Mouse (Mus musculus) hindbrain, embryonic 13.5 days (tissue): ENCODE measurements around the gene Stx12. TPM values are rescaled to one million over a fixed set of nuclear protein-coding genes. Genes with fewer than 3 reads are reported as not detected.

Experiments used
- ATAC-seq: fragments of 200-750 bp; cut with Nextera tagmentation; 2 replicates; pipeline ENCODE4 v1.8.0; 2017; ENCODE audit warnings: moderate TSS enrichment; ENCODE audit not compliant: low FRiP score
- H3K27ac ChIP-seq: fragments of 300-500 bp; sonication (generic); 2 replicates; pipeline ENCODE4 v1.5.1; 2015; ENCODE audit warnings: inconsistent platforms, mild to moderate bottlenecking, moderate library complexity
- H3K27me3 ChIP-seq: fragments of 300-500 bp; sonication (generic); 2 replicates; pipeline ENCODE4 v1.6.1; 2015; ENCODE audit warnings: mild to moderate bottlenecking, inconsistent platforms
- H3K36me3 ChIP-seq: fragments of 300-500 bp; sonication (generic); 2 replicates; pipeline ENCODE4 v1.6.1; 2015; ENCODE audit warnings: mild to moderate bottlenecking, inconsistent platforms
- H3K4me1 ChIP-seq: fragments of 300-500 bp; sonication (generic); replicated peaks from 2 replicates; pipeline ENCODE4 v1.6.1; 2015; ENCODE audit warnings: inconsistent platforms
- H3K4me2 ChIP-seq: fragments of 300-500 bp; sonication (generic); 2 replicates; pipeline ENCODE4 v1.6.1; 2015; ENCODE audit warnings: inconsistent platforms, mild to moderate bottlenecking, moderate library complexity
- H3K4me3 ChIP-seq: fragments of 300-500 bp; sonication (generic); 2 replicates; pipeline ENCODE4 v1.5.1; 2015; ENCODE audit warnings: mild to moderate bottlenecking, inconsistent platforms
- H3K9ac ChIP-seq: fragments of 300-500 bp; sonication (generic); 2 replicates; pipeline ENCODE4 v1.6.1; 2015; ENCODE audit warnings: mild to moderate bottlenecking, inconsistent platforms
- H3K9me3 ChIP-seq: fragments of 300-500 bp; sonication (generic); 2 replicates; pipeline ENCODE4 v1.6.1; 2016; ENCODE audit warnings: inconsistent platforms
- WGBS: fragments of 180-500 bp; shearing (Covaris S2); methylation state at CpG from one replicate; pipeline ENCODE4 v1.1.7; 2015; 5-methylcytosine and 5-hydroxymethylcytosine counted together
- polyA plus RNA-seq: library from polyadenylated mRNA; unstranded; fragments of >200 nt; fragmentation: Nextera tagmentation; extraction: Ambion mirVana; gene quantifications from 2 replicates; pipeline ENCODE4 v1.2.1, GENCODE M21; 2015

Stx12 gene
- polyA plus RNA-seq, 1 experiment from 2014 or later, result 141 TPM

GRCm38 (mm10) chr4:132805146-132805545, 79.2 kb downstream of the Stx12 start:
- no peaks in the 10 kb centered on the region for H3K9me3 ChIP-seq
- H3K9ac ChIP-seq, result no peak overlapping the region
- no peaks in the 10 kb centered on the region for H3K4me1 ChIP-seq
- WGBS, result 88% methylated on average over 5 of the region's 5 CpGs
- H3K27me3 ChIP-seq, result no peaks in the 10 kb centered on the region
- no peak overlapping the region for H3K27ac ChIP-seq
- no peak overlapping the region for H3K4me3 ChIP-seq
- H3K36me3 ChIP-seq, result no peaks in the 10 kb centered on the region
- no peak for ATAC-seq
- no peak overlapping the region for H3K4me2 ChIP-seq

- Histone ChIP-seq H3K9me3 (no peaks in the 10 kb centered on the region), H3K4me3 (no peak overlapping the region), H3K4me2 (no peak overlapping the region), H3K9ac (no peak overlapping the region), H3K36me3 (no peaks in the 10 kb centered on the region), H3K27me3 (no peaks in the 10 kb centered on the region), H3K27ac (no peak overlapping the region), H3K4me1 (no peaks in the 10 kb centered on the region)
- no peak for ATAC-seq
- 95% methylated on average over 6 of the region's 6 CpGs for WGBS
These were observed 80.0 kb downstream of the Stx12 start for GRCm38 (mm10) chr4:132804331-132804730.

DNA sequence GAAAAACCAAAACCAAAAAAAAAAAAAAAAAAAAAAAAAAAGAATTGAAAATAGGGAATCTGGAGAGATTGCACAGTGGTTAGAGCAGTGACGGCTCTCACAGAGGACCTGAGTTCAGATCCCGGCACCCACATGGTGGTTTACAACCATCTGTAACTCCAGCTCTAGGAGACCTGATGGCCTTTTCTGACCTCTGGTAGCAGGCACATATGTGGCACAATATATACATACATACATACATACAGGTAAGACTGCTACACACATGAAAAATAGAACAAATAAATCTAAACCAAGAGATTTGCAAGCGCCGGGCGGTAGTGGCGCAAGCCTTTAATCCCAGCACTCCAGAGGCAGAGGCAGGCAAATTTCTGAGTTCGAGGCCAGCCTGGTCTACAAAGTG, 80.4 kb downstream of the Stx12 start:
- WGBS, result 99% methylated on average over 7 of the region's 7 CpGs
- Histone ChIP-seq H3K27me3 (no peaks in the 10 kb centered on the region), H3K27ac (no peak overlapping the region), H3K9me3 (no peaks in the 10 kb centered on the region), H3K4me1 (no peaks in the 10 kb centered on the region), H3K9ac (no peak overlapping the region), H3K4me3 (no peak overlapping the region), H3K4me2 (no peak overlapping the region), H3K36me3 (no peaks in the 10 kb centered on the region)
- no peak for ATAC-seq

Other genes starting within 250 kb of the Stx12 start
- 17.0 and 17.1 TPM in 2 replicates for gene Eya3, start 245.5 kb downstream of the Stx12 start, polyA plus RNA-seq
- 5.0 and 6.1 TPM in 2 replicates for gene Xkr8, start 152.0 kb downstream of the Stx12 start, polyA plus RNA-seq
- gene Smpdl3b, start 127.3 kb downstream of the Stx12 start, polyA plus RNA-seq, result 0.71 and 0.82 TPM in 2 replicates
- 41.2 and 41.8 TPM in 2 replicates for gene Rpa2, start 116.2 kb downstream of the Stx12 start, polyA plus RNA-seq
- 0.70 and 0.77 TPM in 2 replicates for gene Themis2, start 88.1 kb downstream of the Stx12 start, polyA plus RNA-seq
- 48.5 and 50.9 TPM in 2 replicates for gene Ppp1r8, start 41.3 kb downstream of the Stx12 start, polyA plus RNA-seq
- gene Fam76a, start 38.0 kb upstream of the Stx12 start, polyA plus RNA-seq, result 38.7 and 38.9 TPM in 2 replicates
- gene Fgr, start 89.6 kb upstream of the Stx12 start, polyA plus RNA-seq, result 0.13 TPM in 1 of 2 replicates, not detected in the other
- gene Ahdc1, start 126.8 kb upstream of the Stx12 start, polyA plus RNA-seq, result 11.0 and 12.5 TPM in 2 replicates
- 33.3 and 35.4 TPM in 2 replicates for gene Wasf2, start 246.0 kb upstream of the Stx12 start, polyA plus RNA-seq